15 mouse cellular contexts compared by ENCODE assay signal in genomic region chr6:53313604-53314003, GRCm38 (mm10).
"Had no signal": no experiment of that assay in that cellular context is flagged by ENCODE, and none has a peak within 500 bp of the region (broad histone marks: within the 10 kb centered on the region; RNA-seq: fewer than 3 reads in every experiment).

No protein-coding gene starts in this region.

- H3K4me3 ChIP-seq: neural tube, embryonic 15.5 days; stomach, embryonic 15.5 days had no signal

- H3K36me3 ChIP-seq: neural tube, embryonic 15.5 days; stomach, embryonic 15.5 days had no signal

- H3K4me2 ChIP-seq: neural tube, embryonic 15.5 days; stomach, embryonic 15.5 days had no signal

- H3K27me3 ChIP-seq: neural tube, embryonic 15.5 days; stomach, embryonic 15.5 days had no signal

- H3K27ac ChIP-seq: neural tube, embryonic 15.5 days; stomach, embryonic 15.5 days; stomach, postnatal 0 days had no signal

- H3K4me1 ChIP-seq: neural tube, embryonic 15.5 days had no signal

- DNase-seq: retina, postnatal 1 day; right cerebral cortex, adult 18-20 months; right cerebral cortex, postnatal 14 days; right cerebral cortex, postnatal 25 days; right cerebral cortex, postnatal 4 days; spleen, adult 18-20 months; thymus, adult 18-20 months; thymus, adult 2 months; thymus, postnatal 14 days; thymus, postnatal 25 days; thymus, postnatal 36 days; thymus, postnatal 4 days had no signal

- H3K9ac ChIP-seq: neural tube, embryonic 15.5 days; stomach, embryonic 15.5 days had no signal

- H3K9me3 ChIP-seq: neural tube, embryonic 15.5 days; stomach, embryonic 15.5 days had no signal
